Mouse (Mus musculus) CH12.LX (cell line): ENCODE data around the gene Bcar1. TPM values are rescaled to one million over a fixed set of nuclear protein-coding genes. Genes with fewer than 3 reads are reported as not detected.

Experiments
- DNase-seq: peaks from one replicate; pipeline ENCODE4 v3.0.0-alpha.2; 2013; ENCODE audit errors: extremely low read depth
- H3K27ac ChIP-seq: 2 replicates; pipeline ENCODE4 v1.5.1; 2012; ENCODE audit warnings: low read depth, mild to moderate bottlenecking, control low read depth, moderate library complexity; ENCODE audit not compliant: insufficient read depth
- H3K27me3 ChIP-seq: replicated peaks from 2 replicates; pipeline ENCODE3; 2012; ENCODE audit warnings: inconsistent platforms
- H3K36me3 ChIP-seq, 2 experiments: replicated peaks in 1 of 2; 2 replicates each; pipeline versions ENCODE3 to v1.6.1; 2012; ENCODE audit warnings: inconsistent platforms in 1 of 2, low read length in 1 of 2, mild to moderate bottlenecking in 1 of 2, mixed read lengths in 1 of 2, moderate library complexity in 1 of 2; ENCODE audit not compliant: control insufficient read depth in 1 of 2, insufficient read depth in 1 of 2
- H3K4me1 ChIP-seq, 2 experiments: 2 replicates each; pipeline ENCODE4 v1.6.1; 2012; ENCODE audit warnings: inconsistent platforms in 1 of 2, moderate library complexity in 1 of 2; ENCODE audit not compliant: insufficient read depth in 2 of 2, control insufficient read depth in 1 of 2
- H3K4me2 ChIP-seq: 2 replicates; pipeline ENCODE4 v1.6.1; 2012; ENCODE audit warnings: low read depth, mild to moderate bottlenecking, control low read depth; ENCODE audit not compliant: poor library complexity, insufficient read depth, severe bottlenecking
- H3K4me3 ChIP-seq, 3 experiments: fragments of 150-350 bp in 1 of 3; sonication (generic) in 1 of 3; replicated peaks in 1 of 3; 2 replicates each; pipeline versions ENCODE3 to v1.5.1; 2011 to 2012; ENCODE audit warnings: low read depth in 2 of 3, low read length in 2 of 3, mild to moderate bottlenecking in 2 of 3, moderate library complexity in 2 of 3, control low read depth in 1 of 3, improper control_type of control experiment in 1 of 3, inconsistent platforms in 1 of 3, mixed read lengths in 1 of 3; ENCODE audit not compliant: poor library complexity in 1 of 3
- H3K79me2 ChIP-seq: replicated peaks from 2 replicates; pipeline ENCODE4 v1.6.1; 2012; ENCODE audit warnings: mild to moderate bottlenecking, moderate library complexity; ENCODE audit not compliant: control insufficient read depth, poor library complexity, insufficient read depth, severe bottlenecking; ENCODE audit errors: extremely low read depth
- H3K9ac ChIP-seq: 2 replicates; pipeline ENCODE4 v1.6.1; 2012; ENCODE audit warnings: low read depth, mild to moderate bottlenecking, control low read depth, moderate library complexity; ENCODE audit not compliant: insufficient read depth
- H3K9me3 ChIP-seq: replicated peaks from 2 replicates; pipeline ENCODE3; 2012; ENCODE audit warnings: low read length, inconsistent platforms, mixed read lengths
- CHD1 ChIP-seq: IDR thresholded peaks from 2 replicates; pipeline ENCODE4 v1.6.1; 2012; ENCODE audit warnings: low read depth, low read length, improper control_type of control experiment, inconsistent platforms
- IRF4 ChIP-seq: IDR thresholded peaks from 2 replicates; pipeline ENCODE4 v1.6.1; 2014; ENCODE audit warnings: low read depth, mild to moderate bottlenecking, inconsistent platforms, low read length, improper control_type of control experiment
- JUN ChIP-seq: IDR thresholded peaks from 2 replicates; pipeline ENCODE4 v1.6.1; 2011; ENCODE audit warnings: low read depth, mild to moderate bottlenecking, low read length, improper control_type of control experiment, moderate library complexity; ENCODE audit not compliant: insufficient read depth
- JUND ChIP-seq: conservative IDR thresholded peaks from 2 replicates; pipeline ENCODE4 v1.6.1; 2011; ENCODE audit warnings: low read depth, low read length, improper control_type of control experiment
- KAT2A ChIP-seq: IDR thresholded peaks from 2 replicates; pipeline ENCODE4 v1.6.1; 2012; ENCODE audit warnings: low read length, improper control_type of control experiment, inconsistent platforms; ENCODE audit not compliant: insufficient replicate concordance
- MAFK ChIP-seq: IDR thresholded peaks from 2 replicates; pipeline ENCODE4 v1.6.1; 2011; ENCODE audit warnings: low read length, improper control_type of control experiment; ENCODE audit not compliant: insufficient replicate concordance
- MEF2A ChIP-seq: IDR thresholded peaks from 2 replicates; pipeline ENCODE4 v1.6.1; 2014; ENCODE audit warnings: low read depth, mild to moderate bottlenecking, inconsistent platforms, low read length, improper control_type of control experiment, borderline replicate concordance
- MXI1 ChIP-seq: IDR thresholded peaks from 2 replicates; pipeline ENCODE4 v1.6.1; 2011; ENCODE audit warnings: mild to moderate bottlenecking, low read depth, low read length, improper control_type of control experiment
- NELFE ChIP-seq: IDR thresholded peaks from 2 replicates; pipeline ENCODE4 v1.6.1; 2011; ENCODE audit warnings: low read depth, low read length, improper control_type of control experiment
- NRF1 ChIP-seq: IDR thresholded peaks from 2 replicates; pipeline ENCODE4 v1.6.1; 2014; ENCODE audit warnings: low read depth, mild to moderate bottlenecking, inconsistent platforms, low read length, improper control_type of control experiment, moderate library complexity
- POLR2A ChIP-seq: IDR thresholded peaks from 2 replicates; pipeline ENCODE4 v1.6.1; 2011; ENCODE audit warnings: low read depth, mild to moderate bottlenecking, improper control_type of control experiment, low read length
- POLR2AphosphoS2 ChIP-seq: IDR thresholded peaks from 2 replicates; pipeline ENCODE4 v1.6.1; 2011; ENCODE audit warnings: low read depth, low read length, improper control_type of control experiment
- RAD21 ChIP-seq: IDR thresholded peaks from 2 replicates; pipeline ENCODE4 v1.6.1; 2011; ENCODE audit warnings: low read depth, mild to moderate bottlenecking, low read length, improper control_type of control experiment, moderate library complexity
- RCOR1 ChIP-seq: conservative IDR thresholded peaks from 2 replicates; pipeline ENCODE4 v1.6.1; 2012; ENCODE audit warnings: low read depth, mild to moderate bottlenecking, inconsistent platforms, low read length, improper control_type of control experiment
- SMC3 ChIP-seq: IDR thresholded peaks from 2 replicates; pipeline ENCODE4 v1.6.1; 2011; ENCODE audit warnings: low read depth, low read length, improper control_type of control experiment
- TCF12 ChIP-seq: IDR thresholded peaks from 2 replicates; pipeline ENCODE4 v1.6.1; 2014; ENCODE audit warnings: low read depth, mild to moderate bottlenecking, inconsistent platforms, low read length, improper control_type of control experiment
- UBTF ChIP-seq: IDR thresholded peaks from 2 replicates; pipeline ENCODE4 v1.6.1; 2012; ENCODE audit warnings: low read depth, mild to moderate bottlenecking, inconsistent platforms, low read length, improper control_type of control experiment, moderate library complexity
- ZKSCAN1 ChIP-seq: IDR thresholded peaks from 2 replicates; pipeline ENCODE4 v1.6.1; 2012; ENCODE audit warnings: low read depth, inconsistent platforms, low read length, improper control_type of control experiment, borderline replicate concordance
- ZMIZ1 ChIP-seq: IDR thresholded peaks from 2 replicates; pipeline ENCODE4 v1.6.1; 2012; ENCODE audit warnings: low read depth, mild to moderate bottlenecking, inconsistent platforms, low read length, improper control_type of control experiment
- ZNF384 ChIP-seq: IDR thresholded peaks from 2 replicates; pipeline ENCODE4 v1.6.1; 2012; ENCODE audit warnings: low read depth, low read length, improper control_type of control experiment, inconsistent platforms
- dilution Hi-C: fragments of 300-500 bp; cut with MboI; formaldehyde crosslinking; loops from 2 replicates; pipeline ENCODE4 v1.14.3; 2020; ENCODE audit warnings: low sequenced_read_pairs; ENCODE audit not compliant: extremely low pct_unique_long_range_greater_than_20kb, extremely low pct_ligation_motif_present
- in situ Hi-C: fragments of 300-500 bp; cut with MboI; formaldehyde crosslinking; loops from 3 replicates; pipeline ENCODE4 v1.14.3; 2019; ENCODE audit warnings: low sequenced_read_pairs, low pct_ligation_motif_present, low pct_unique_long_range_greater_than_20kb, mixed read lengths
- polyA plus RNA-seq: library from polyadenylated mRNA; unstranded; fragments of >175 nt; gene quantifications from 2 replicates; pipeline ENCODE4 v1.2.1, GENCODE M21; 2012; ENCODE audit warnings: low read depth; ENCODE audit not compliant: insufficient read length
- total RNA-seq, 2 experiments: library from RNA; depleted of rRNA; stranded (reverse); fragments of 300-350 nt in 1 of 2; fragments of >200 nt in 1 of 2; gene quantifications; 2 replicates each; pipeline ENCODE4 v1.2.3; 2012 to 2014

The Bcar1 gene
- total and polyA plus RNA-seq, 3 experiments = 0.97 to 2.1 (median 1.2) TPM

- DNase-seq = no peak
- Histone ChIP-seq H3K27ac (no peak overlapping the region), H3K79me2 (no peaks in the 10 kb centered on the region), H3K4me3 (no peak overlapping the region), H3K9me3 (no peaks in the 10 kb centered on the region), H3K9ac (no peak overlapping the region), H3K27me3 (no peaks in the 10 kb centered on the region), H3K36me3 (peaks cover 7 to 64% of the 10 kb centered on the region in 2 experiments), H3K4me2 (no peak overlapping the region), H3K4me1 (peaks cover 3 to 28% of the 10 kb centered on the region in 2 experiments; a peak in 3 of 4 replicates)
- TF ChIP-seq IRF4 (no peak), RAD21 (no peak)
- dilution Hi-C loops = no loop called here
- in situ Hi-C loops = no loop called here
These were observed 44.9 kb upstream of the Bcar1 start for GRCm38 (mm10) chr8:111788497-111788896.

- in situ Hi-C loops (no loop called here), dilution Hi-C loops (no loop called here)
- Histone ChIP-seq H3K4me1 (peaks cover 3 to 28% of the 10 kb centered on the region in 2 experiments; a peak in 3 of 4 replicates), H3K4me2 (no peak overlapping the region), H3K9me3 (no peaks in the 10 kb centered on the region), H3K27me3 (no peaks in the 10 kb centered on the region), H3K79me2 (no peaks in the 10 kb centered on the region), H3K36me3 (peaks cover 7 to 65% of the 10 kb centered on the region in 2 experiments), H3K27ac (no peak overlapping the region), H3K9ac (no peak overlapping the region), H3K4me3 (no peak overlapping the region)
- TF ChIP-seq MXI1 (no peak), NRF1 (no peak), JUND (no peak), ZKSCAN1 (no peak), CHD1 (no peak), POLR2A (no peak), ZNF384 (no peak), ZMIZ1 (no peak), UBTF (no peak), JUN (no peak), KAT2A (no peak), RCOR1 (no peak), MEF2A (no peak), POLR2AphosphoS2 (no peak), NELFE (no peak), SMC3 (no peak), TCF12 (no peak), MAFK (no peak)
- DNase-seq = no peak
These were observed 44.5 kb upstream of the Bcar1 start for GRCm38 (mm10) chr8:111788085-111788484.
